Mouse (Mus musculus) mouse trophoblast stem cell (cell line): ENCODE measurements around the gene Mrtfb.

ENCODE experiments used
- in situ Hi-C, 2 experiments: fragments of 300-500 bp; cut with MseI, MboI; formaldehyde crosslinking; loops; 2 replicates in 1 of 2; 3 replicates in 1 of 2; pipeline ENCODE4 v1.15.1; 2025

Mrtfb gene

DNA sequence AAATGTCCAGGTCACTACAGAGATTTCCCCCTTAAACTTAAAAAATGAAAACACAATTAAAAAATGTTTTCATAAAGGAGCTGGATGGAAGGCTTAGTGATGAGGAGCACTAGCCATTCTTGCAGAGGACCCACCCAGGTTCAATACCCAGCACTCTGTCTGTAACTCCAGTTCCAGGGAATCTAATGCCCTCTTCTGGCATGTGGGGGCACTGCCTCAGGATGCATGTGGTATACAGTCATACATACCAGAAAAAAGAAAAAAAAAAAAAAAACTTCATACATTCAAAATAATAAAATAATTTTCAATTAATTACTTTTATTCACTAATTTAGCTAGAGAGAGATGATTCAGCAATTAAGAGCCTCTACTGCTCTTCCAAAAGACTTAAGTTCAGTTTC is 95.0 kb downstream of the Mrtfb start:
- in situ Hi-C loops, result no loop called here

- in situ Hi-C loops, result no loop called here
Observed at GRCm38 (mm10) chr16:13353927-13354326, 97.6 kb downstream of the Mrtfb start.

GRCm38 (mm10) chr16:13354431-13354830 is 98.2 kb downstream of the Mrtfb start:
- in situ Hi-C loops, result no loop called here

DNA sequence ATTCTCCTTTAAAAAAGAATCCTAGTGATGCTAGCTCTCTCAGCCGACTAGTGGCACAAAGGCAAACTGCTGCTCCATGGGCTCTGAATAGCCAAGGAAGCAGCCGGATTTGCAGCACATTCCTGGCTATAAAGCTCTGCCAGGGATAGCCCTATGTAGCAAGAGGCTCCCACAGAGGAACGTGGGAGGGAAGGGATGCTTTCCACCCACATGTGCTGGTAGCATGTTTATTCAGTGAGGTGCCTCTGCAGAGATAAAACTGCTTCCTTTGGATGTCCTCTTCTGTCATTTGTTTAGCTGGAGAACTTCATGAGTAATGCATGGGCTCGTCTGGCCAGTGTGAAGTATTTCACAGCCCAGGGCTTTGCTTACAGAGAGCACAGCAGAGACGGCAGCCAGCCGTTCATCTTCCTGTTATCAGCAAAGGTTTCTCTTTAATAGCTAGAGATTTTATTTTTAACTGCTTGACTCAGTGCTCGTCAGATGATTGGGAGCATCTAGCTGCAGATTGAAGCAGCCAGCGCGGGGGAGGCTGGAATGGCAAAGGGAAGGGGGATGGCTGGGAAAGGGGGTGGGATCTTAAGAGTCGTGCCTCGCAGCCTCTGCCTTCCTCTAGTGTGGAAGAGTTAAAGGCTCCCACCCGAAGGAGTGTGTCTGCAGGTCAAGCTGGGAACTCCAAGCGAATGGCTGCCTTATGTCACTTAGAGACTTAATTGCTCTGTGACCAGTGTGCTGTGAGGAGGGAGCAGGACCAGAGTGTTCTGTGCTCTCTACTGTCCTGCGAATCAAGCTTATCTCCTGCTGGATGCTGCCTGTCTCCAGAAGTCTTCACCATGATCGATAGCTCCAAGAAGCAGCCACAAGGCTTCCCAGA is 101.8 kb downstream of the Mrtfb start:
- in situ Hi-C loops, result no loop called here

GRCm38 (mm10) chr16:13358741-13359140 is 102.5 kb downstream of the Mrtfb start:
- in situ Hi-C loops, result no loop called here

DNA sequence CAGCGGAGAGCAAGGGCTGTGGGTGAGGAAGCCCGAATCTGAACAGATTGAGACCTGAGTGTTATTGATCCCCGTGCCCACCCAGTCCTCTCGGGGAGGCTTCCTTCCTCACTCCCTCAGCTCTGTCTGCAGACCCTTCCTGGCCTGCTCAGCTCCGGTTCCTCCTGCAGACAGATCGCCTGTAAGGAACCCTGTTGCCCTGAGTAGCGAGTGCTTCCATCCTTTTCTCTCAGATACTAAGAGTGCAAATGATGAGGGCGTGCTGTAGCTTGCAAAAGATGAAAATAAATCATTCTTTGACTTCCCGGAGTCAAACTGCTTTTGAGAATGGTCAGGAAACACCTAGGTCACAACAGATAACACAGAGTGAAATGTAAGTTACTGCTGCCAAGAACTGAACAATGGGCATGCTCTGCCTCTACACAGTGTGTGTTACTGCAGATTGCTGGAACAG is 103.2 kb downstream of the Mrtfb start:
- in situ Hi-C loops, result no loop called here

DNA sequence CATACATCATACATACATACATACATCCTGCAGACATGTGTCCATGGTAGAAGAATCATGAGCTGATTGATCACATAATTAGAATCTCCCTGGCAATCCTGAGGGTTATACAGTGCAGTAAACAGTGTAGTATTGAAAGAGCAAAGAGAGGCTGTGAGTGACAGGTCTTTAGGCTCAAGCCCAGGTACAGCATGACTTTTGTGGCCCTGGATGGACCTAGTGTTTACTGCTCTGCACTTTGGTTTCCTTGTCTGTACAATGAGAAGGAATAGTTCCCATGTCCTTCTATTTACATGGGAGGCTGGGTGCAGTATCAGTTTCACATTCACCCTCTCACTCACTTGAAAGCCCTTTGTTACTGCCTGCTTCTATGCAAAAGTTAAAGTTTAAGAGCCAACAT is 103.9 kb downstream of the Mrtfb start:
- in situ Hi-C loops, result no loop called here

DNA sequence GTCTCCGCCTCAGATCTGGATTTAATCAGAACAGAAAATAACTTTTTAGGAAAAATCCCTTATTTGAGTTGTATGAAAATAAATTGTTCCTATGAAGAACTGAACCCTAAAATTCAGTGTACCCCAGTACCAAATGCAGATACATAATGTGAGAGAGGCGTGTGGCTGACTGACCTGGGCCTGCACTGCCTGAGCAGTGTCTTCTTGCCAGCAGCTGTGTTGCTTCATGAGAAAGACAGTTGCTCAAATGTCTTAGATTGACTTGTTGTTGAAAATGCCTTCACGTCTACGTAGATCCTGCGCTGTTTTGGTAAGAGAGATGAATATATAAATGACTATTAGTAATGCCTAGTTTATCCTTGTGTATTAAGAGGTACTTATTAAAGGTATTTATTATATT is 104.6 kb downstream of the Mrtfb start:
- in situ Hi-C loops, result no loop called here

GRCm38 (mm10) chr16:13363141-13363540 is 106.9 kb downstream of the Mrtfb start:
- in situ Hi-C loops, result no loop called here

- in situ Hi-C loops, result no loop called here
Observed at GRCm38 (mm10) chr16:13364145-13364544, 107.9 kb downstream of the Mrtfb start.

GRCm38 (mm10) chr16:13366256-13366655 is 110.0 kb downstream of the Mrtfb start:
- in situ Hi-C loops, result no loop called here

DNA sequence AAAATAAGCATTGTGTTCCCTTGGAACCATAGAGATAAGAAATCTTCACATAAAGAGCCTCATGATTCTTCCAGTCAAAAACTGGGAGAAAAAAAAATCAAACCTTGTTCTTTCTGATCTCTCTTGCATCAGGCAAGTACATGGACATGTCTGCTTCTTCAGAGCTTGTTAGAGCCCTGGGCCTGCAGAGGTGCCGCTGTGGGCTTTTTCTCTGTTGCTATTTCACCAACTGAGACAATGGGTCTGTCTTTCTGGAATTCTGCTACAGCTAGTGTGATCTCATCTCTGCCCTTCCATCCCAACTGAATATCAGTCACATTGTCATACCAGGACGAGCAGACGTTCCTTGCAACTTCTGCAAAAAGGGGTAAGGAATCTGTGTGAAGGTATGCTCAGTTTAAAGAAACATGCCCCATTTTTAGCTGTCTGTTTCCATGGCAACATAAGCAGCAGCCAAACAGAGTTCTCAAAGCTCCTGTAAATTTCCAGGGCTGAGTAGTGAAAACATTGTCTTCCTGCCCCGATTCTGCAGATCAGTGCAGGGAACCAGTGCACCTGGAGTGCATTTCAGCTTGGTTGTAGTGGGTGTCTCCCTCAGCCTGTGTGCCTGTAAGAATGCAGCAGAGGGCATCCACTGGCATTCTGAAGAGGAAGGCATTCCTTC is 110.7 kb downstream of the Mrtfb start:
- in situ Hi-C loops, result no loop called here

GRCm38 (mm10) chr16:13367466-13367856 is 111.2 kb downstream of the Mrtfb start:
- in situ Hi-C loops, result no loop called here

DNA sequence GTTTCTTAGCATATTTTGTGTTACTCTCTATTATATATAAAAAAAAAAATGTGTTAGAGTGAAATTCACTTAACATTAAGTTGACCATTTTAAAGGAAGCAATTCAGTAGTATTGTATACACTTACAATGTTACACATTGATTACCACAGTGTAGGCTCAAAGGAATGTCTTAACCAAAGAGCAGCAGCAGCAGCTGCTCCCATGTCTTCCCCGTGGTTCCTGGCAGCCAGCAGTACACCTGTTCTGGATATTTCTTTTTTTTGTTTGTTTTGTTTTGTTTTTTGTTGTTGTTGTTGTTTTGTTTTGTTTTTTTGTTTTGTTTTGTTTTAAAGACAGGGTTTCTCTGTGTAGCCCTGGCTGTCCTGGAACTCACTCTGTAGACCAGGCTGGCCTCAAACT is 112.4 kb downstream of the Mrtfb start:
- in situ Hi-C loops, result no loop called here

GRCm38 (mm10) chr16:13371740-13372287 is 115.5 kb downstream of the Mrtfb start:
- in situ Hi-C loops, result no loop called here

DNA sequence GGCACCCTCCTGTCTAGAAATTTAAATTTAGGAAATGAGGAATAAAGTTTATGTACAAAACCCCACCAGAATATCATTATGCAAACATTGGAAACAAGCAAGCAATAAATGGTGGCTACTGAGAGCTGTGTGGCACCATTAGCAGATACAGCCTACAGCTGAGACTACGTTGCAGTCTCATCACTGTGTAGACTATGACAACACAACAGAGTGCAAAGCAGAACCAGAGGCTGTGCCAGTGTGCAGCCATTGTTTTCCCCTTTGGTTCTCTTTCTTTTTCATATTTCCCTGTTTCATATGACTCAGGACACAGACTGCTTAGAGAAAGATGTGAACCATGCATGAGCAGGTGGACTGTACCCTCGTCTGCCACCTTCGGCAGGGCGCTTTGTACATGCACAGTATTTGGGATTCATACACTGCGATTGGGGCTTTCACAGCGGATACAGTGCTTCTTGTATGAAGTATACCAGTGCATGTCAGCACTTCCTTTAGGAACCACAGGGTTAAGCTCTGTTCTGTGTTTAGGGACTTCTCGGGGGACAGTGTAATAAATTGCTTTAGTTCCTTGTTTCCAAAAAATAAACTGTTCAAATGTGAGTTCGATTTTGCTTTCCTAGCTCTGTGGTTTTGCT is 116.7 kb downstream of the Mrtfb start:
- in situ Hi-C loops, result no loop called here

- in situ Hi-C loops, result no loop called here
Observed at GRCm38 (mm10) chr16:13376947-13377486, 120.7 kb downstream of the Mrtfb start.

- in situ Hi-C loops, result no loop called here
Observed at GRCm38 (mm10) chr16:13378157-13378556, 121.9 kb downstream of the Mrtfb start.

DNA sequence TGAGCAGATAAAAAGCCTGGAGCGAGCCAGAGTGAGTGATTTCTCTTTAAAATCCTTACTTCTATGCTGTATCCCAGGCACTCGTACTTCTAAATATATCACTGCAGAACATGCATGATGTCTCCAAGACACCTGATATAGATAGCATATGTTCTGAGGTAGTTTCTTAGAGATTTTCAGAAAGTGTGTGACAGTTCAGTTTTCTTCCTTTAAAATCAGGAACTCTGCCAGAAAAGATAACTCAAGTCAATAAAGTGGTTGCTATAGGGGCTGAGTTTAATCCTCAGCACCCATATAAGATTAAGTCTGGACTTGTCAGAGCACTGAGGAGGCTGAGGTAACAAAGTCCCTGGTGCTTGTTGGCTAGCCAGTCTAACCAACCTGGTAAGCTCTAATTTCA is 123.6 kb downstream of the Mrtfb start:
- in situ Hi-C loops, result no loop called here

DNA sequence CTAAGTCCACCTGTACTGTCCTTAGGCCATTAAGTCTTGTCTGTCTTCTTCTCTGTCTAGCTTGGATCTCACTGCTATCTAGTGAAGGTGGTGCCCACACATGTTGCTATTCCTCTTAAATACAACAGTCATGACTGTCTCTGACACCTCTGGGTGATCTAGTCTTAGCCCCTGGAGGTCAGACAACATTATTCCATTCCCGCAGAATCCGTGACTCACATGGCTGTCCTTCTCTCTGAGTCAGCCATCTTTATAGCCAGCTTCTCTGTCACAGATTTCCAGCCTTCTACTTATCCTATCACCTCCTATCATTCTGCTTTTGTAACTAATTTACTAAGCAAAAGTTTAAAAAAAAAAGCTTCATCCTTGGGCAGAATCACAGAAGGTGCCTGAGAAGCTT is 125.5 kb downstream of the Mrtfb start:
- in situ Hi-C loops, result no loop called here

DNA sequence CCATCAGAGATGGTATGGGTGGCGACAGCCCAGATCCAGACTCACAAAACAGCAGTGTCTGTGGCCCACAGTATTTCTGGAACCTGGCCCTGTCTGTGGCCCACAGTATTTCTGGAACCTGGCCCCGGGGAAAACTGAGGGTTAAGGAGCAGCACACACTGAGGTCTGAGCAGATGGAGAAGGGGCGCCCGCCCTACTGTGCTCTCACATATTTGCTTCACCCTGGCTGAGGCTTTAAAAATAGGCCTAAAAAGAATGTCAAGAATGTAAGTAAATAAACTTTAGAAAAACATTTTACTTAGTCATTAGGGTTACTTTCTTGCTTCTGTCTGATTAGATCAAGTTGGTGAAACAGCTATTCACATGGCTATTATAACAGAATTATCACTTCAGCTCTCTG is 131.0 kb downstream of the Mrtfb start:
- in situ Hi-C loops, result no loop called here

DNA sequence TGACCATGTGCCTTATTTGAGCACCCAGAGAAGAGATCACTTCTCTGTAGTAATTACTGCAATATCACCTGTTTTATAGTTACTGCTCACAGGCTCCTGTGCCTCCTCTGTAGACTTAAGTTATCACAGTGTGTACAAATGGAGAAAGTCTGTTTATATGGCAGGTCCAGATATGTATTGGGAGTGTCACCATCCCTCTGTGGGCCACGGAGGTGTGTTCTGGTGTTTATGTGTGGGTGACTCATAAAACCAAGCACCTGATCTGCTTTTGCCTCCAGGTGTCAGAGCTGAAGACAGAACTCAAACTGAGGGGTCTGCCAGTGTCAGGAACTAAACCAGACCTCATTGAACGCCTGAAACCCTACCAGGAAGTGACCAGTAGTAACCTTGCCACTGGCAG is 144.1 kb downstream of the Mrtfb start:
- in situ Hi-C loops, result loop anchor here in 1 of 2 experiments (10.0 kb wide), 1 partner anchor 276 kb away; no protein-coding TSS in a partner anchor
